Mouse (Mus musculus) lung, postnatal 0 days (tissue): ENCODE results near the gene Golph3l.

Experiments
- CTCF ChIP-seq: IDR thresholded peaks from 2 replicates; pipeline ENCODE4 v1.5.1; 2016; ENCODE audit warnings: antibody characterized with exemption, mild to moderate bottlenecking
- EP300 ChIP-seq: IDR thresholded peaks from 2 replicates; pipeline ENCODE4 v1.6.1; 2016; ENCODE audit warnings: antibody characterized with exemption, mild to moderate bottlenecking, control low read depth

GRCm38 (mm10) chr3:95663486-95663885 lies 74.8 kb downstream of the Golph3l start:
- TF ChIP-seq CTCF (no peak), EP300 (no peak)
